Mouse (Mus musculus) heart, embryonic 13.5 days (tissue): Measurements from ENCODE around the gene Mid1. TPM values are rescaled to one million over a fixed set of nuclear protein-coding genes. Genes with fewer than 3 reads are reported as not detected.

Experiments used
- ATAC-seq: fragments of 200-750 bp; cut with Nextera tagmentation; 2 replicates; pipeline ENCODE4 v1.8.0; 2017; ENCODE audit warnings: moderate TSS enrichment; ENCODE audit not compliant: insufficient number of reproducible peaks, low FRiP score, low TSS enrichment; ENCODE audit errors: extremely low read depth
- H3K27ac ChIP-seq: fragments of 300-500 bp; sonication (generic); replicated peaks from 2 replicates; pipeline ENCODE4 v1.5.1; 2015; ENCODE audit warnings: moderate library complexity, mild to moderate bottlenecking, inconsistent platforms
- H3K27me3 ChIP-seq: fragments of 300-500 bp; sonication (generic); replicated peaks from 2 replicates; pipeline ENCODE4 v1.6.1; 2015; ENCODE audit warnings: mild to moderate bottlenecking, inconsistent platforms
- H3K36me3 ChIP-seq: fragments of 300-500 bp; sonication (generic); 2 replicates; pipeline ENCODE4 v1.6.1; 2015; ENCODE audit warnings: mild to moderate bottlenecking, inconsistent platforms
- H3K4me1 ChIP-seq: fragments of 300-500 bp; sonication (generic); 2 replicates; pipeline ENCODE4 v1.6.1; 2015; ENCODE audit warnings: inconsistent platforms
- H3K4me2 ChIP-seq: fragments of 300-500 bp; sonication (generic); 2 replicates; pipeline ENCODE4 v1.6.1; 2015; ENCODE audit warnings: inconsistent platforms, mild to moderate bottlenecking, moderate library complexity
- H3K4me3 ChIP-seq: fragments of 300-500 bp; sonication (generic); 2 replicates; pipeline ENCODE4 v1.5.1; 2015; ENCODE audit warnings: moderate library complexity, mild to moderate bottlenecking, inconsistent platforms
- H3K9ac ChIP-seq: fragments of 300-500 bp; sonication (generic); 2 replicates; pipeline ENCODE4 v1.6.1; 2015; ENCODE audit warnings: inconsistent platforms, mild to moderate bottlenecking, moderate library complexity
- H3K9me3 ChIP-seq: fragments of 300-500 bp; sonication (generic); 2 replicates; pipeline ENCODE4 v1.6.1; 2016; ENCODE audit warnings: inconsistent platforms
- WGBS: fragments of 180-500 bp; shearing (Covaris S2); methylation state at CpG from one replicate; pipeline ENCODE4 v1.1.7; 2015; ENCODE audit warnings: mixed read lengths; 5-methylcytosine and 5-hydroxymethylcytosine counted together
- polyA plus RNA-seq: library from polyadenylated mRNA; unstranded; fragments of >200 nt; fragmentation: Nextera tagmentation; extraction: Ambion mirVana; gene quantifications from 2 replicates; pipeline ENCODE4 v1.2.1, GENCODE M21; 2015

The Mid1 gene
- polyA plus RNA-seq, 1 experiment from 2014 or later = 7.2 TPM

GRCm38 (mm10) chrX:169890541-169890940 is 205.5 kb downstream of the Mid1 start:
- H3K9me3 ChIP-seq = no peaks in the 10 kb centered on the region
- peaks cover 9% of the 10 kb centered on the region; the same call in 1 of the 2 replicates for H3K27me3 ChIP-seq
- H3K4me2 ChIP-seq = no peak overlapping the region
- no peak overlapping the region for H3K27ac ChIP-seq
- no peaks in the 10 kb centered on the region for H3K4me1 ChIP-seq
- no peak overlapping the region for H3K9ac ChIP-seq
- H3K4me3 ChIP-seq = no peak overlapping the region
- WGBS = 75% methylated on average over 4 of the region's 4 CpGs
- no peak for ATAC-seq
- H3K36me3 ChIP-seq = no peaks in the 10 kb centered on the region

GRCm38 (mm10) chrX:169892100-169892499 is 207.1 kb downstream of the Mid1 start:
- no peak overlapping the region for H3K4me3 ChIP-seq
- H3K4me2 ChIP-seq = no peak overlapping the region
- H3K27ac ChIP-seq = no peak overlapping the region
- no peaks in the 10 kb centered on the region for H3K36me3 ChIP-seq
- H3K4me1 ChIP-seq = no peaks in the 10 kb centered on the region
- no peaks in the 10 kb centered on the region for H3K9me3 ChIP-seq
- no peak overlapping the region for H3K9ac ChIP-seq
- no peak for ATAC-seq
- peaks cover 9% of the 10 kb centered on the region; the same call in 1 of the 2 replicates for H3K27me3 ChIP-seq

DNA sequence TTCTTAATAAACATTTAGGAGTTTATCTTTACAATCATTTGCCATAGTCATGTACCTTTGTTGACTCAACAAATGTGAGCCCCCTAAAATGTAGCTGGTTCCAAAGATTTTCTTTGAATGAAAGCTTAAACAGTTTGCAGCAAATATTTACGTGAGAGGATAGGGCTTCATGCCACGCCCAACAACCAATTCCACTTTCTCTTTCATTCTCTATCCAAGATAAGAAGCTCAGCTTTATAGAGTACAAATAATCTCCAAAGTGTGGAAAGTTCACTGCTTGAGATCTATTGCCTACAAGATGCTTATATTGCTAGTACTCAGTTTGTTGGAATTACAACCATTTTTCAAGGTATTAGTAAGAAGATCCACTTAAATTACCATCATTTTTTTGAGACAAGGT is 207.6 kb downstream of the Mid1 start:
- H3K9me3 ChIP-seq = no peaks in the 10 kb centered on the region
- H3K4me2 ChIP-seq = no peak overlapping the region
- ATAC-seq = no peak
- H3K4me1 ChIP-seq = no peaks in the 10 kb centered on the region
- H3K4me3 ChIP-seq = no peak overlapping the region
- H3K27ac ChIP-seq = no peak overlapping the region
- peaks cover 9% of the 10 kb centered on the region; the same call in 1 of the 2 replicates for H3K27me3 ChIP-seq
- H3K9ac ChIP-seq = no peak overlapping the region
- 71% methylated on average over 2 of the region's 2 CpGs for WGBS
- H3K36me3 ChIP-seq = no peaks in the 10 kb centered on the region

- no peaks in the 10 kb centered on the region for H3K9me3 ChIP-seq
- H3K27me3 ChIP-seq = peaks cover 13% of the 10 kb centered on the region; the same call in 1 of the 2 replicates
- no peak for ATAC-seq
- 0 out of 2 replicates have a peak overlapping the region, but pooled peaks have one; percentile 5 for H3K4me2 ChIP-seq
- no peaks in the 10 kb centered on the region for H3K4me1 ChIP-seq
- H3K9ac ChIP-seq = no peak overlapping the region
- H3K4me3 ChIP-seq = no peak overlapping the region
- peak overlapping the region; percentile 58; the same call in 1 of the 2 replicates for H3K27ac ChIP-seq
- no peaks in the 10 kb centered on the region for H3K36me3 ChIP-seq
- WGBS = 18% methylated on average over 3 of the region's 3 CpGs
These were observed 214.4 kb downstream of the Mid1 start for GRCm38 (mm10) chrX:169899227-169899950.

- Histone ChIP-seq H3K4me1 (peaks cover 8% of the 10 kb centered on the region), H3K4me2 (no peak overlapping the region), H3K9ac (no peak overlapping the region), H3K27ac (no peak overlapping the region), H3K27me3 (peaks cover 23% of the 10 kb centered on the region; the same call in 1 of the 2 replicates), H3K4me3 (no peak overlapping the region), H3K36me3 (no peaks in the 10 kb centered on the region), H3K9me3 (no peaks in the 10 kb centered on the region)
- no peak for ATAC-seq
These were observed 217.9 kb downstream of the Mid1 start for GRCm38 (mm10) chrX:169902860-169903259.

- peaks cover 8% of the 10 kb centered on the region for H3K4me1 ChIP-seq
- no peaks in the 10 kb centered on the region for H3K36me3 ChIP-seq
- no peak overlapping the region for H3K9ac ChIP-seq
- 49% methylated on average over 2 of the region's 2 CpGs for WGBS
- peaks cover 23% of the 10 kb centered on the region; the same call in 1 of the 2 replicates for H3K27me3 ChIP-seq
- no peak overlapping the region for H3K4me3 ChIP-seq
- no peaks in the 10 kb centered on the region for H3K9me3 ChIP-seq
- no peak for ATAC-seq
- H3K27ac ChIP-seq = no peak overlapping the region
- H3K4me2 ChIP-seq = no peak overlapping the region
These were observed 218.7 kb downstream of the Mid1 start for GRCm38 (mm10) chrX:169903656-169904055.

GRCm38 (mm10) chrX:169906054-169906508 is 221.1 kb downstream of the Mid1 start:
- Histone ChIP-seq H3K9me3 (no peaks in the 10 kb centered on the region), H3K4me1 (peaks cover 23% of the 10 kb centered on the region), H3K4me2 (peak overlapping the region; percentile 42), H3K27ac (no peak overlapping the region), H3K27me3 (peaks cover 30% of the 10 kb centered on the region), H3K36me3 (no peaks in the 10 kb centered on the region), H3K4me3 (no peak overlapping the region), H3K9ac (no peak overlapping the region)
- 26% methylated on average over 5 of the region's 5 CpGs for WGBS
- no peak for ATAC-seq

GRCm38 (mm10) chrX:169909898-169910297 is 224.9 kb downstream of the Mid1 start:
- Histone ChIP-seq H3K27ac (no peak overlapping the region), H3K27me3 (peaks cover 20% of the 10 kb centered on the region), H3K4me1 (peaks cover 29% of the 10 kb centered on the region), H3K4me2 (no peak overlapping the region), H3K9me3 (no peaks in the 10 kb centered on the region), H3K9ac (no peak overlapping the region), H3K4me3 (no peak overlapping the region), H3K36me3 (no peaks in the 10 kb centered on the region)
- WGBS = 58% methylated on average over 2 of the region's 2 CpGs
- ATAC-seq = no peak

GRCm38 (mm10) chrX:169915738-169916137 is 230.7 kb downstream of the Mid1 start:
- no peak overlapping the region for H3K9ac ChIP-seq
- no peak for ATAC-seq
- WGBS = 53% methylated on average over 6 of the region's 6 CpGs
- H3K4me2 ChIP-seq = peak overlapping the region; percentile 24; the same call in 1 of the 2 replicates
- peaks cover 13% of the 10 kb centered on the region for H3K4me1 ChIP-seq
- 0 out of 2 replicates have a peak overlapping the region, but pooled peaks have one; percentile 2 for H3K4me3 ChIP-seq
- peaks cover 16% of the 10 kb centered on the region for H3K27me3 ChIP-seq
- H3K36me3 ChIP-seq = no peaks in the 10 kb centered on the region
- peak overlapping the region; percentile 15; the same call in 1 of the 2 replicates for H3K27ac ChIP-seq
- no peaks in the 10 kb centered on the region for H3K9me3 ChIP-seq

GRCm38 (mm10) chrX:169922541-169922940 is 237.5 kb downstream of the Mid1 start:
- no peak overlapping the region for H3K4me3 ChIP-seq
- no peak for ATAC-seq
- 74% methylated on average over 2 of the region's 2 CpGs for WGBS

GRCm38 (mm10) chrX:169923417-169923816 is 238.4 kb downstream of the Mid1 start:
- no peak overlapping the region for H3K9ac ChIP-seq
- peaks cover 28% of the 10 kb centered on the region for H3K27me3 ChIP-seq
- ATAC-seq = no peak
- peaks cover 4% of the 10 kb centered on the region; the same call in 1 of the 2 replicates for H3K36me3 ChIP-seq
- peaks cover 11% of the 10 kb centered on the region; the same call in 1 of the 2 replicates for H3K4me1 ChIP-seq
- no peak overlapping the region for H3K4me2 ChIP-seq
- H3K27ac ChIP-seq = no peak overlapping the region
- WGBS = 45% methylated on average over 1 of the region's 1 CpGs
- no peaks in the 10 kb centered on the region for H3K9me3 ChIP-seq
- H3K4me3 ChIP-seq = no peak overlapping the region

More at GRCm38 (mm10) chrX:169922541-169922940, 237.5 kb downstream of the Mid1 start:
- H3K4me2 ChIP-seq = no peak overlapping the region
- H3K9ac ChIP-seq = no peak overlapping the region
- no peaks in the 10 kb centered on the region for H3K9me3 ChIP-seq
- peaks cover 11% of the 10 kb centered on the region; the same call in 1 of the 2 replicates for H3K4me1 ChIP-seq
- H3K27me3 ChIP-seq = peaks cover 26% of the 10 kb centered on the region
- H3K27ac ChIP-seq = no peak overlapping the region
- peaks cover 4% of the 10 kb centered on the region; the same call in 1 of the 2 replicates for H3K36me3 ChIP-seq
